Mouse (Mus musculus): ENCODE measurements at regions not wholly inside any gene's neighbourhood (a gene's known extent, or its start where the extent isn't known, plus 50 kb on each side); places are given as distances from the start of the nearest gene placed in this dataset.

GRCm38 (mm10) chr13:28697796-28698678 is 255.5 kb downstream of the Sox4 start:
- DNase-seq (ENCODE audit: low spot score) (no peak), ATAC-seq (0 out of 2 replicates have a peak, but pooled peaks have one; percentile 40)
- WGBS, result 31% methylated on average over 12 of the region's 12 CpGs
- no peaks in the 10 kb centered on the region for H3K9me3 ChIP-seq (ENCODE audit: low read length)
- no peak overlapping the region for H3K9ac ChIP-seq (replicated peaks; ENCODE audit: low read length)
- no peak overlapping the region for H3K4me2 ChIP-seq (ENCODE audit: low read depth, low read length)
- TF ChIP-seq CTCF (IDR thresholded peaks at IDR 0.05; ENCODE audit: low read depth), result no peak
- no peak overlapping the region for H3K27ac ChIP-seq
- H3K27me3 ChIP-seq (ENCODE audit: insufficient read depth, low read length), result no peaks in the 10 kb centered on the region
- H3K4me1 ChIP-seq (ENCODE audit: insufficient read depth, low read length), result peaks cover 7% of the 10 kb centered on the region
- no peak overlapping the region for H3K4me3 ChIP-seq (ENCODE audit: low read length)
- no peaks in the 10 kb centered on the region for H3K36me3 ChIP-seq (ENCODE audit: insufficient read depth, low read length)

GRCm38 (mm10) chr13:28693078-28693477 is 260.4 kb downstream of the Sox4 start:
- no peak for ATAC-seq
- H3K27ac ChIP-seq, result no peak overlapping the region
- H3K9ac ChIP-seq (replicated peaks; ENCODE audit: low read length), result no peak overlapping the region
- H3K4me1 ChIP-seq (ENCODE audit: insufficient read depth, low read length), result peaks cover 6% of the 10 kb centered on the region
- H3K9me3 ChIP-seq (ENCODE audit: low read length), result no peaks in the 10 kb centered on the region
- 65% methylated on average over 4 of the region's 4 CpGs for WGBS
- no peak overlapping the region for H3K4me2 ChIP-seq (ENCODE audit: low read depth, low read length)
- TF ChIP-seq CTCF (IDR thresholded peaks at IDR 0.05; ENCODE audit: low read depth), result no peak
- H3K4me3 ChIP-seq (ENCODE audit: low read length), result no peak overlapping the region
- no peaks in the 10 kb centered on the region for H3K36me3 ChIP-seq (ENCODE audit: insufficient read depth, low read length)
- no peaks in the 10 kb centered on the region for H3K27me3 ChIP-seq (ENCODE audit: insufficient read depth, low read length)
- no peak for DNase-seq (ENCODE audit: low spot score)

GRCm38 (mm10) chr13:28692587-28692986 is 260.9 kb downstream of the Sox4 start:
- no peaks in the 10 kb centered on the region for H3K9me3 ChIP-seq (ENCODE audit: low read length)
- H3K9ac ChIP-seq (replicated peaks; ENCODE audit: low read length), result no peak overlapping the region
- no peak for TF ChIP-seq CTCF (IDR thresholded peaks at IDR 0.05; ENCODE audit: low read depth)
- H3K4me2 ChIP-seq (ENCODE audit: low read depth, low read length), result no peak overlapping the region
- no peak overlapping the region for H3K4me3 ChIP-seq (ENCODE audit: low read length)
- ATAC-seq, result no peak
- WGBS, result 77% methylated on average over 5 of the region's 5 CpGs
- peaks cover 2% of the 10 kb centered on the region for H3K4me1 ChIP-seq (ENCODE audit: insufficient read depth, low read length)
- no peaks in the 10 kb centered on the region for H3K27me3 ChIP-seq (ENCODE audit: insufficient read depth, low read length)
- no peak overlapping the region for H3K27ac ChIP-seq
- H3K36me3 ChIP-seq (ENCODE audit: insufficient read depth, low read length), result no peaks in the 10 kb centered on the region
- no peak for DNase-seq (ENCODE audit: low spot score)

GRCm38 (mm10) chr13:28690511-28691160 is 262.9 kb downstream of the Sox4 start:
- Histone ChIP-seq H3K9me3 (ENCODE audit: low read length) (no peaks in the 10 kb centered on the region), H3K4me1 (ENCODE audit: insufficient read depth, low read length) (no peaks in the 10 kb centered on the region), H3K27ac (no peak overlapping the region), H3K36me3 (ENCODE audit: insufficient read depth, low read length) (no peaks in the 10 kb centered on the region), H3K27me3 (ENCODE audit: insufficient read depth, low read length) (no peaks in the 10 kb centered on the region), H3K4me3 (ENCODE audit: low read length) (no peak overlapping the region), H3K4me2 (ENCODE audit: low read depth, low read length) (no peak overlapping the region), H3K9ac (replicated peaks; ENCODE audit: low read length) (no peak overlapping the region)
- no peak for ATAC-seq
- WGBS, result 62% methylated on average over 5 of the region's 5 CpGs
- DNase-seq (ENCODE audit: low spot score), result no peak
- no peak for TF ChIP-seq CTCF (IDR thresholded peaks at IDR 0.05; ENCODE audit: low read depth)

GRCm38 (mm10) chr13:28687838-28688237 is 265.7 kb downstream of the Sox4 start:
- H3K4me3 ChIP-seq (ENCODE audit: low read length), result no peak overlapping the region
- H3K9ac ChIP-seq (replicated peaks; ENCODE audit: low read length), result no peak overlapping the region
- no peak for TF ChIP-seq CTCF (IDR thresholded peaks at IDR 0.05; ENCODE audit: low read depth)
- H3K27ac ChIP-seq, result no peak overlapping the region
- H3K4me1 ChIP-seq (ENCODE audit: insufficient read depth, low read length), result no peaks in the 10 kb centered on the region
- ATAC-seq, result no peak
- no peaks in the 10 kb centered on the region for H3K27me3 ChIP-seq (ENCODE audit: insufficient read depth, low read length)
- H3K9me3 ChIP-seq (ENCODE audit: low read length), result no peaks in the 10 kb centered on the region
- H3K4me2 ChIP-seq (ENCODE audit: low read depth, low read length), result no peak overlapping the region
- DNase-seq (ENCODE audit: low spot score), result no peak
- 75% methylated on average over 1 of the region's 1 CpGs for WGBS
- no peaks in the 10 kb centered on the region for H3K36me3 ChIP-seq (ENCODE audit: insufficient read depth, low read length)

- 90% methylated on average over 3 of the region's 3 CpGs for WGBS
These were observed 269.2 kb downstream of the Sox4 start for GRCm38 (mm10) chr13:28684311-28684710.

GRCm38 (mm10) chr13:28680266-28680665 is 273.2 kb downstream of the Sox4 start:
- ATAC-seq, result no peak
- DNase-seq (ENCODE audit: low spot score), result no peak
- H3K9ac ChIP-seq (replicated peaks; ENCODE audit: low read length), result no peak overlapping the region
- H3K9me3 ChIP-seq (ENCODE audit: low read length), result no peaks in the 10 kb centered on the region
- no peak overlapping the region for H3K4me3 ChIP-seq (ENCODE audit: low read length)
- no peaks in the 10 kb centered on the region for H3K36me3 ChIP-seq (ENCODE audit: insufficient read depth, low read length)
- H3K27me3 ChIP-seq (ENCODE audit: insufficient read depth, low read length), result no peaks in the 10 kb centered on the region
- H3K4me1 ChIP-seq (ENCODE audit: insufficient read depth, low read length), result no peaks in the 10 kb centered on the region
- no peak overlapping the region for H3K4me2 ChIP-seq (ENCODE audit: low read depth, low read length)
- H3K27ac ChIP-seq, result no peak overlapping the region
- WGBS, result 88% methylated on average over 1 of the region's 1 CpGs
- TF ChIP-seq CTCF (IDR thresholded peaks at IDR 0.05; ENCODE audit: low read depth), result no peak

More at GRCm38 (mm10) chr13:28684311-28684710, 269.2 kb downstream of the Sox4 start:
- Histone ChIP-seq H3K9ac (replicated peaks; ENCODE audit: low read length) (no peak overlapping the region), H3K27ac (no peak overlapping the region), H3K4me3 (ENCODE audit: low read length) (no peak overlapping the region), H3K4me1 (ENCODE audit: insufficient read depth, low read length) (no peaks in the 10 kb centered on the region), H3K36me3 (ENCODE audit: insufficient read depth, low read length) (no peaks in the 10 kb centered on the region), H3K9me3 (ENCODE audit: low read length) (no peaks in the 10 kb centered on the region), H3K27me3 (ENCODE audit: insufficient read depth, low read length) (no peaks in the 10 kb centered on the region), H3K4me2 (ENCODE audit: low read depth, low read length) (no peak overlapping the region)
- DNase-seq (ENCODE audit: low spot score) (no peak), ATAC-seq (no peak)
- no peak for TF ChIP-seq CTCF (IDR thresholded peaks at IDR 0.05; ENCODE audit: low read depth)

All from hindbrain, postnatal 0 days (tissue).